25 mouse cellular contexts compared by ENCODE assay signal in genomic region chr8:120692934-120693333, GRCm38 (mm10). TPM values are rescaled to one million over a fixed set of nuclear protein-coding genes. Genes with fewer than 3 reads are reported as not detected.
DNase-seq lines count a peak whose midpoint lies in the region; ATAC-seq lines count a peak whose summit lies in the region.
"Had no signal": no experiment of that assay in that cellular context is flagged by ENCODE, and none has a peak within 500 bp of the region (broad histone marks: within the 10 kb centered on the region; RNA-seq: fewer than 3 reads in every experiment).

No protein-coding gene starts in this region.

- no peak overlapping the region for H3K27ac ChIP-seq in midbrain, embryonic 11.5 days (ENCODE audit: low read depth, low read length)
- H3K27ac ChIP-seq in midbrain, embryonic 15.5 days: no peak overlapping the region
- no peak overlapping the region for H3K27ac ChIP-seq in intestine, embryonic 16.5 days (ENCODE audit: low read length)
- H3K27ac ChIP-seq in heart, embryonic 10.5 days: no peak overlapping the region
- H3K27ac ChIP-seq: embryonic facial prominence, embryonic 13.5 days; embryonic facial prominence, embryonic 15.5 days; forebrain, embryonic 10.5 days; forebrain, embryonic 12.5 days had no signal

- ATAC-seq in midbrain, embryonic 11.5 days (ENCODE audit: low FRiP score): no peak
- no peak for ATAC-seq in midbrain, embryonic 15.5 days (replicated peaks)
- 0 out of 2 replicates have a peak, but pooled peaks have one; percentile 29 for ATAC-seq in intestine, embryonic 16.5 days
- ATAC-seq: forebrain, embryonic 14.5 days; forebrain, embryonic 16.5 days had no signal

- no peak overlapping the region for H3K4me2 ChIP-seq in midbrain, embryonic 11.5 days
- H3K4me2 ChIP-seq in midbrain, embryonic 15.5 days: no peak overlapping the region
- no peak overlapping the region for H3K4me2 ChIP-seq in intestine, embryonic 16.5 days (ENCODE audit: low read depth, low read length)
- H3K4me2 ChIP-seq: embryonic facial prominence, embryonic 13.5 days; embryonic facial prominence, embryonic 15.5 days; forebrain, embryonic 12.5 days had no signal

- peak; percentile 67 for DNase-seq in midbrain, embryonic 11.5 days (ENCODE audit: low spot score, missing footprints)
- DNase-seq in gastrocnemius, postnatal 4 days (ENCODE audit: low spot score in 2 of 2): no peak
- no peak for DNase-seq in heart, embryonic 10.5 days (ENCODE audit: low spot score)
- DNase-seq: adrenal gland, adult 2 months; adrenal gland, postnatal 10 days; adrenal gland, postnatal 25 days; cerebellum, adult 11 months; cerebellum, adult 18-20 months; cerebellum, adult 8-10 months; cerebellum, adult 9-11 months; cerebellum, postnatal 14 days; cerebellum, postnatal 36 days; embryo, embryonic 11 days had no signal

- H3K4me1 ChIP-seq in midbrain, embryonic 11.5 days (ENCODE audit: control insufficient read depth, insufficient read depth, low read length): no peaks in the 10 kb centered on the region; the same call in 1 of the 2 replicates
- H3K4me1 ChIP-seq in midbrain, embryonic 15.5 days: peaks cover 4% of the 10 kb centered on the region; the same call in 1 of the 2 replicates
- H3K4me1 ChIP-seq in intestine, embryonic 16.5 days (ENCODE audit: control insufficient read depth, insufficient read depth, low read length): peaks cover 36% of the 10 kb centered on the region
- peaks cover 36% of the 10 kb centered on the region for H3K4me1 ChIP-seq in heart, embryonic 10.5 days
- H3K4me1 ChIP-seq: forebrain, embryonic 12.5 days had no signal

- no peak overlapping the region for H3K4me3 ChIP-seq in midbrain, embryonic 11.5 days (ENCODE audit: low read depth, low read length)
- H3K4me3 ChIP-seq in midbrain, embryonic 15.5 days: no peak overlapping the region
- no peak overlapping the region for H3K4me3 ChIP-seq in intestine, embryonic 16.5 days (ENCODE audit: low read length)
- H3K4me3 ChIP-seq in heart, embryonic 10.5 days: no peak overlapping the region
- H3K4me3 ChIP-seq: embryonic facial prominence, embryonic 13.5 days; embryonic facial prominence, embryonic 15.5 days; erythroblast, embryonic 14.5 days; forebrain, embryonic 10.5 days; forebrain, embryonic 12.5 days had no signal

- no peaks in the 10 kb centered on the region for H3K9me3 ChIP-seq in midbrain, embryonic 11.5 days (ENCODE audit: control insufficient read depth, low read length)
- no peaks in the 10 kb centered on the region for H3K9me3 ChIP-seq in midbrain, embryonic 15.5 days
- H3K9me3 ChIP-seq in intestine, embryonic 16.5 days (ENCODE audit: control insufficient read depth, low read length): no peaks in the 10 kb centered on the region
- no peaks in the 10 kb centered on the region; the same call in 1 of the 2 replicates for H3K9me3 ChIP-seq in heart, embryonic 10.5 days
- H3K9me3 ChIP-seq: embryonic facial prominence, embryonic 13.5 days; embryonic facial prominence, embryonic 15.5 days; forebrain, embryonic 12.5 days had no signal

- H3K27me3 ChIP-seq in midbrain, embryonic 11.5 days (ENCODE audit: control insufficient read depth, insufficient read depth, low read length): no peaks in the 10 kb centered on the region
- H3K27me3 ChIP-seq in midbrain, embryonic 15.5 days (replicated peaks): no peaks in the 10 kb centered on the region
- H3K27me3 ChIP-seq in intestine, embryonic 16.5 days (replicated peaks; ENCODE audit: control insufficient read depth, insufficient read depth, low read length): no peaks in the 10 kb centered on the region
- peaks cover 24% of the 10 kb centered on the region for H3K27me3 ChIP-seq in heart, embryonic 10.5 days (ENCODE audit: insufficient read depth, poor library complexity, severe bottlenecking)
- H3K27me3 ChIP-seq: embryonic facial prominence, embryonic 13.5 days; embryonic facial prominence, embryonic 15.5 days had no signal

- no peak overlapping the region for H3K9ac ChIP-seq in midbrain, embryonic 11.5 days (ENCODE audit: low read length)
- H3K9ac ChIP-seq in midbrain, embryonic 15.5 days: no peak overlapping the region
- peak overlapping the region; percentile 31; the same call in 1 of the 2 replicates for H3K9ac ChIP-seq in intestine, embryonic 16.5 days (ENCODE audit: low read depth, low read length)
- H3K9ac ChIP-seq: embryonic facial prominence, embryonic 13.5 days; embryonic facial prominence, embryonic 15.5 days; forebrain, embryonic 12.5 days had no signal

- 63% methylated on average over 4 of the region's 4 CpGs for WGBS in midbrain, embryonic 11.5 days
- WGBS in midbrain, embryonic 15.5 days: 75% methylated on average over 4 of the region's 4 CpGs
- WGBS in intestine, embryonic 16.5 days: 41% methylated on average over 4 of the region's 4 CpGs
- WGBS in heart, embryonic 10.5 days: 49% methylated on average over 4 of the region's 4 CpGs

- no peaks in the 10 kb centered on the region for H3K36me3 ChIP-seq in midbrain, embryonic 11.5 days (ENCODE audit: control insufficient read depth, insufficient read depth, low read length)
- no peaks in the 10 kb centered on the region for H3K36me3 ChIP-seq in midbrain, embryonic 15.5 days (replicated peaks)
- no peaks in the 10 kb centered on the region for H3K36me3 ChIP-seq in intestine, embryonic 16.5 days (ENCODE audit: control insufficient read depth, insufficient read depth, low read length)
- no peaks in the 10 kb centered on the region for H3K36me3 ChIP-seq in heart, embryonic 10.5 days
- H3K36me3 ChIP-seq: embryonic facial prominence, embryonic 13.5 days; embryonic facial prominence, embryonic 15.5 days; forebrain, embryonic 10.5 days; forebrain, embryonic 12.5 days had no signal

RNA-seq across cellular contexts. Expression of gene Emc8, which starts 24.6 kb away (rescaled TPM):
- 292 and 306 TPM in 2 replicates for polyA plus RNA-seq in midbrain, embryonic 11.5 days (2014; fragmentation: Nextera tagmentation; extraction: Ambion mirVana)
- 98.0 and 115 TPM in 2 replicates for polyA plus RNA-seq in midbrain, embryonic 15.5 days (2015; fragmentation: Nextera tagmentation; extraction: Ambion mirVana)
- polyA plus RNA-seq in intestine, embryonic 16.5 days (2015; fragmentation: Nextera tagmentation; extraction: Ambion mirVana): 214 and 235 TPM in 2 replicates
- total RNA-seq in gastrocnemius, postnatal 4 days (2021): 10 to 100 TPM; 60.8 to 84.2 TPM
- 249 and 314 TPM in 2 replicates for polyA plus RNA-seq in heart, embryonic 10.5 days (2016; fragmentation: Nextera tagmentation; extraction: Ambion mirVana)

RNA-seq across cellular contexts. Expression of gene Cox4i1, which starts 24.9 kb away (rescaled TPM):
- polyA plus RNA-seq in midbrain, embryonic 11.5 days (2014; fragmentation: Nextera tagmentation; extraction: Ambion mirVana): 937 and 953 TPM in 2 replicates
- polyA plus RNA-seq in midbrain, embryonic 15.5 days (2015; fragmentation: Nextera tagmentation; extraction: Ambion mirVana): 1,028 and 1,049 TPM in 2 replicates
- polyA plus RNA-seq in intestine, embryonic 16.5 days (2015; fragmentation: Nextera tagmentation; extraction: Ambion mirVana): 1,710 and 1,737 TPM in 2 replicates
- 1,000 to 10,000 TPM; 1,319 to 1,394 TPM for total RNA-seq in gastrocnemius, postnatal 4 days (2021)
- polyA plus RNA-seq in heart, embryonic 10.5 days (2016; fragmentation: Nextera tagmentation; extraction: Ambion mirVana): 1,295 and 1,617 TPM in 2 replicates

RNA-seq across cellular contexts. Expression of gene Gm27021, which starts 25.1 kb away (rescaled TPM):
- 3.4 and 3.5 TPM in 2 replicates for polyA plus RNA-seq in midbrain, embryonic 11.5 days (2014; fragmentation: Nextera tagmentation; extraction: Ambion mirVana)
- 6.6 and 6.8 TPM in 2 replicates for polyA plus RNA-seq in midbrain, embryonic 15.5 days (2015; fragmentation: Nextera tagmentation; extraction: Ambion mirVana)
- polyA plus RNA-seq in intestine, embryonic 16.5 days (2015; fragmentation: Nextera tagmentation; extraction: Ambion mirVana): 1.5 TPM in 2 replicates
- total RNA-seq in gastrocnemius, postnatal 4 days (2021): not detected
- polyA plus RNA-seq in heart, embryonic 10.5 days (2016; fragmentation: Nextera tagmentation; extraction: Ambion mirVana): 1.9 and 2.8 TPM in 2 replicates
- total RNA-seq: adrenal gland, adult 2 months; adrenal gland, postnatal 10 days; adrenal gland, postnatal 25 days; common myeloid progenitor, adult 5-6 weeks had no signal

RNA-seq across cellular contexts. Expression of gene Irf8, which starts 43.2 kb away (rescaled TPM):
- 4.7 and 4.9 TPM in 2 replicates for polyA plus RNA-seq in midbrain, embryonic 11.5 days (2014; fragmentation: Nextera tagmentation; extraction: Ambion mirVana)
- 3.7 and 4.0 TPM in 2 replicates for polyA plus RNA-seq in midbrain, embryonic 15.5 days (2015; fragmentation: Nextera tagmentation; extraction: Ambion mirVana)
- 55.5 and 55.6 TPM in 2 replicates for polyA plus RNA-seq in intestine, embryonic 16.5 days (2015; fragmentation: Nextera tagmentation; extraction: Ambion mirVana)
- 1 to 10 TPM; 3.5 to 4.2 TPM for total RNA-seq in gastrocnemius, postnatal 4 days (2021)
- polyA plus RNA-seq in heart, embryonic 10.5 days (2016; fragmentation: Nextera tagmentation; extraction: Ambion mirVana): 2.1 and 4.5 TPM in 2 replicates
- total RNA-seq: MEL had no signal
- polyA plus RNA-seq: C2C12 had no signal

RNA-seq across cellular contexts. Expression of gene 1190005I06Rik, which starts 45.5 kb away (rescaled TPM):
- polyA plus RNA-seq in midbrain, embryonic 11.5 days (2014; fragmentation: Nextera tagmentation; extraction: Ambion mirVana): 2.9 and 4.4 TPM in 2 replicates
- polyA plus RNA-seq in midbrain, embryonic 15.5 days (2015; fragmentation: Nextera tagmentation; extraction: Ambion mirVana): 18.1 and 20.1 TPM in 2 replicates
- 1.8 and 1.9 TPM in 2 replicates for polyA plus RNA-seq in intestine, embryonic 16.5 days (2015; fragmentation: Nextera tagmentation; extraction: Ambion mirVana)
- total RNA-seq in gastrocnemius, postnatal 4 days (2021): 1 to 10 TPM; 1.4 to 3.1 TPM
- polyA plus RNA-seq in heart, embryonic 10.5 days (2016; fragmentation: Nextera tagmentation; extraction: Ambion mirVana): 4.6 and 7.7 TPM in 2 replicates
